Mouse (Mus musculus) kidney, embryonic 16.5 days (tissue): ENCODE results near the gene Ampd1. TPM values are rescaled to one million over a fixed set of nuclear protein-coding genes. Genes with fewer than 3 reads are reported as not detected.

ENCODE experiments used
- ATAC-seq: fragments of 200-750 bp; cut with Nextera tagmentation; 2 replicates; pipeline ENCODE4 v1.8.0; 2017; ENCODE audit warnings: moderate TSS enrichment; ENCODE audit not compliant: low FRiP score, low TSS enrichment
- H3K27ac ChIP-seq: fragments of 300-500 bp; sonication (generic); 2 replicates; pipeline ENCODE4 v1.5.1; 2014; ENCODE audit warnings: low read length
- H3K27me3 ChIP-seq: fragments of 300-500 bp; sonication (generic); 2 replicates; pipeline ENCODE4 v1.6.1; 2014; ENCODE audit warnings: low read length, control low read depth, mixed read lengths; ENCODE audit not compliant: insufficient read depth
- H3K36me3 ChIP-seq: fragments of 300-500 bp; sonication (generic); 2 replicates; pipeline ENCODE4 v1.6.1; 2014; ENCODE audit warnings: low read length, control low read depth, mixed read lengths; ENCODE audit not compliant: insufficient read depth
- H3K4me1 ChIP-seq: fragments of 300-500 bp; sonication (generic); 2 replicates; pipeline ENCODE4 v1.6.1; 2014; ENCODE audit warnings: low read length, control low read depth, mixed read lengths; ENCODE audit not compliant: insufficient read depth
- H3K4me2 ChIP-seq: fragments of 300-500 bp; sonication (generic); replicated peaks from 2 replicates; pipeline ENCODE4 v1.6.1; 2014; ENCODE audit warnings: low read depth, low read length
- H3K4me3 ChIP-seq: fragments of 300-500 bp; sonication (generic); 2 replicates; pipeline ENCODE4 v1.5.1; 2014; ENCODE audit warnings: mild to moderate bottlenecking, low read length
- H3K9ac ChIP-seq: fragments of 300-500 bp; sonication (generic); replicated peaks from 2 replicates; pipeline ENCODE4 v1.6.1; 2014; ENCODE audit warnings: low read length
- H3K9me3 ChIP-seq: fragments of 300-500 bp; sonication (generic); 2 replicates; pipeline ENCODE4 v1.6.1; 2016; ENCODE audit warnings: low read length, control low read depth
- WGBS: fragments of 180-500 bp; shearing (Covaris S2); extraction: QIAGEN DNeasy Blood & Tissue Kit; methylation state at CpG from one replicate; pipeline ENCODE4 v1.1.7; 2014; 5-methylcytosine and 5-hydroxymethylcytosine counted together
- polyA plus RNA-seq: library from polyadenylated mRNA; unstranded; fragments of >200 nt; fragmentation: Nextera tagmentation; extraction: Ambion mirVana; gene quantifications from 2 replicates; pipeline ENCODE4 v1.2.1, GENCODE M21; 2015

Gene Ampd1
- polyA plus RNA-seq, 1 experiment from 2014 or later: 0.69 TPM

DNA sequence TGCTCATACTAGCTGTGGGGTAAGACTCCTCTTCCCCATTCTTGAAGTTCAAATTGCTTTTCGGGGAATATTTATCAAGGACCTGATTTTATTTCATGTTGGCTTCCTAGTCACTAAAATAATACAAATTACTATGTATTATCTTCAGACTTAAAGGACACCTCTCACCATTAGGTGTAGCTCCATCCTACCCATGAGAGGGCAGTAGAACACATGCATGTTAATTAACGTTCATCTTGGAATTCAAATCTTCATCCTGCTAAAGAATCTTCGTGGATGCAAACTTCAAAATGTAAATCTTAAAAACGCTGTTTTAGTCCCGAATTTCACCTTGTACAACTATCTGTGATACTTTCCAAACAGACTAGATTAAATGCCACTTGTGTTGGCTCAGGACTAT is 27.4 kb downstream of the Ampd1 start:
- Histone ChIP-seq H3K9me3 (no peaks in the 10 kb centered on the region), H3K36me3 (no peaks in the 10 kb centered on the region), H3K4me3 (no peak overlapping the region), H3K4me1 (peaks cover 8% of the 10 kb centered on the region), H3K27me3 (peaks cover 2% of the 10 kb centered on the region; the same call in 1 of the 2 replicates), H3K9ac (no peak overlapping the region), H3K27ac (no peak overlapping the region), H3K4me2 (no peak overlapping the region)
- no peak for ATAC-seq
- 54% methylated on average over 5 of the region's 5 CpGs for WGBS

GRCm38 (mm10) chr3:103101909-103102308 is 28.1 kb downstream of the Ampd1 start:
- H3K4me1 ChIP-seq: peaks cover 8% of the 10 kb centered on the region
- H3K27ac ChIP-seq: no peak overlapping the region
- H3K36me3 ChIP-seq: no peaks in the 10 kb centered on the region
- H3K9ac ChIP-seq: peak overlapping the region; percentile 79
- H3K4me2 ChIP-seq: peak overlapping the region; percentile 96
- WGBS: under 1% methylated on average over 14 of the region's 14 CpGs
- peak overlapping the region; percentile 74 for H3K4me3 ChIP-seq
- H3K9me3 ChIP-seq: no peaks in the 10 kb centered on the region
- peaks cover 2% of the 10 kb centered on the region; the same call in 1 of the 2 replicates for H3K27me3 ChIP-seq
- peak; percentile 44; the same call in 1 of the 2 replicates for ATAC-seq

DNA sequence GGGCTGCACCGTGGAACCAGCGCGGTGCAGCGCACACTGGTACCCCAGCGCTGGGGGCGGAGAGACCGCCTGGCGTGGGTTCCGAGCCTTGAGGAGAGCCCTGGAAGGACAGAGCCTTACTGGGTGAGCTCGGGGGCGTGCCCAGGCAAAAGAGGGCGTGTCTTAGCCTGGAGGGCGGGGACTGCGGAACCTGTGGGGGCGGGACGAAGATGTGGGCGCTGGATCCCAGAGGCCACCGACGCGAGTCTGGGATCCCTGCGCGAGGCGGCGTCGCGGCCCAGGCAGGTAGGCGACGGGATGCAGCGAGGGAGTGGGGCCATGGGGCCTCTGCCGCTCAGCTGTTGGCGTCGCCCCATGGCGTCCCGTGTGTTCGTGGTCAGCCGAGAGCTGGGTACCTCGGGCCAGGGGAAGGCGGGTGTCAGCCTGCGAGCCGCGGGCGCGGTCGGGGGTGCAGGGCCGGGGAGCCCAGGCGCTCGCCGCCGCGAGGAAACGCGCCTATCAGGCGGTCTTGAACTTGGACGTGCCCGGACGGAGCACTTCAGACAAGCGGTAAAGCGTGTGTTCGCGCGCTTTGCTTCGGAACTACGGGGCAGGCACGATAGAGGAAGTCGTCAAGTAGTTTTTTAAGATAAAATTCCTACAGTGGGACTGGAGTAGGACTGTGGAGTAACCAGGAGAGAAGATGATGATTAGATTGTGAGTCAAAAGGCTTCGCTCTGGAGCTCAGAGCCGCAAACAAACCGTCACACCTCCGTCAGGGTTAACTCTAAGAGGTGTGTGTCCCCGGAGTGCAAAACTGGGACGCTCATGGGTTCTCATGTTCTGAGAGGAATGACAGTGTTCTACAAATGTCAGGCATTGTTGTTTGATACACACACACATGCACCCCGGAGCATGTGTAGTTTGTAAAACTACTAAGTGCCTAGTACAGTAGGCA is 28.9 kb downstream of the Ampd1 start, which contains the start of gene Dennd2c:
Gene Dennd2c, plus strand, starts transcription at position 151 of the 937 bp plus-strand sequence.
- Histone ChIP-seq H3K27ac (0 out of 2 replicates have a peak within 1 kb of the TSS, but pooled peaks have one; percentile 50), H3K4me1 (peaks cover 8% of the 10 kb centered on the region), H3K9ac (peak within 1 kb of the TSS; percentile 79), H3K36me3 (no peaks in the 10 kb centered on the region), H3K27me3 (peaks cover 2% of the 10 kb centered on the region; the same call in 1 of the 2 replicates), H3K9me3 (no peaks in the 10 kb centered on the region), H3K4me3 (peak within 1 kb of the TSS; percentile 74), H3K4me2 (peak within 1 kb of the TSS; percentile 96)
- peak; percentile 97 for ATAC-seq
- WGBS: under 1% methylated on average over 71 of the region's 72 CpGs

DNA sequence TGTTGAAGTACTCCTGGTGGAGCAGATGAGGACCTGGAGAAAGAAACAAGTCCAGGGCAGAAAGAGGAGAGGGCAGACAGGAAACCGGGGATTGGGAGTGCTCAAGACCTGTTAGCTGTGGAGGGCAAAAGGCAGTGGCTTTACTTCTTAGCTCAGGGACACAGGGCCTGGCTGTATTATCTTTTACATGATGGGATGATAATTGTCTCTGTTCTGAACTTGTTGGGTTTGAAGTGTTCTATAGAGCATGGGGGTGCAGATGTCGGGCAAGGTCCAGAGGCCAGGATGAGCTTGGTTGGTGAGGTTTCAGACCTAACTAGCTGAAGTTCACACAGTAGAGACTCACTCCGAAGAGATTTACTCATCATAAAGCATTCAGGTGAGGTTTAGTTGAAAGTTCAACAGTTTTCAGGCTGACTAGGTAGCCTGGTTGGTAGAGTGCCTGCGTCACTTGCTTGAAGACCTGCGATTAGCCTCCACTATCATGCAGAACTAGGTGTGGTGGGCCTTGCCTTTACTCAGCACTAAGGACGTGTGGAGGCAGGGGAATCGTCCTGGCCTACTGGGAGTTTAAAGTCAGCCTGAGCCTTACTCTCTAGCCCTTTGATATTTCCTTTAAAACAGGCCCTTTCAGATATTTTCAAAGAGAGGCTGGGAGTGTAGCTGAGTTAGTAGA is 33.9 kb downstream of the Ampd1 start:
- Histone ChIP-seq H3K9me3 (no peaks in the 10 kb centered on the region), H3K4me3 (no peak overlapping the region), H3K27ac (no peak overlapping the region), H3K36me3 (no peaks in the 10 kb centered on the region), H3K4me1 (no peaks in the 10 kb centered on the region), H3K4me2 (no peak overlapping the region), H3K9ac (no peak overlapping the region), H3K27me3 (no peaks in the 10 kb centered on the region)
- no peak for ATAC-seq
- 85% methylated on average over 7 of the region's 7 CpGs for whole genome bisulfite sequencing

DNA sequence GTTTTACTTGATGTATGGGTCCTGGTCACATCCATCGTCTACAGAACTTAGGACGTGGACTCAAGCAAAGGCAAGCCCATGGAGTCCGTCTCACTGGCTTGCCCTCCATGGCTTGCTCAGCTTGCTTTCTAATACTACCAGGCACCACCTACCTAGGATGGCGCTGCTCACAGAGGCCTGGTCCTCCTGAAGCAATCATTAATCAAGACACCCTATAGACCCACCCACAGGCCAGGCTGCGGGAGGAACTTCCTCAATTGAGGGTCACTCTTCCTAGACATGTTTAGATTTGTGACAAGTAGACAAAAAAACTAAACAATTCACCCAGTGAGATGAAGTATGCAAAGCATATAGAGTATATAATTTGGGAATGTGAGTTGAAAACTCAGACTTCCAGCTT is 38.4 kb downstream of the Ampd1 start:
- no peak overlapping the region for H3K27ac ChIP-seq
- no peaks in the 10 kb centered on the region for H3K27me3 ChIP-seq
- no peak overlapping the region for H3K4me2 ChIP-seq
- H3K9me3 ChIP-seq: no peaks in the 10 kb centered on the region
- ATAC-seq: no peak
- 71% methylated on average over 5 of the region's 5 CpGs for WGBS
- H3K9ac ChIP-seq: no peak overlapping the region
- H3K4me1 ChIP-seq: no peaks in the 10 kb centered on the region
- no peaks in the 10 kb centered on the region for H3K36me3 ChIP-seq
- no peak overlapping the region for H3K4me3 ChIP-seq

GRCm38 (mm10) chr3:103123636-103124035 is 49.8 kb downstream of the Ampd1 start:
- H3K4me1 ChIP-seq: peaks cover 4% of the 10 kb centered on the region; the same call in 1 of the 2 replicates
- H3K9me3 ChIP-seq: no peaks in the 10 kb centered on the region
- no peak for ATAC-seq
- H3K27me3 ChIP-seq: no peaks in the 10 kb centered on the region
- no peak overlapping the region for H3K4me3 ChIP-seq
- H3K36me3 ChIP-seq: no peaks in the 10 kb centered on the region
- H3K4me2 ChIP-seq: no peak overlapping the region
- H3K27ac ChIP-seq: no peak overlapping the region
- no peak overlapping the region for H3K9ac ChIP-seq
- WGBS: 81% methylated on average over 3 of the region's 3 CpGs

GRCm38 (mm10) chr3:103126138-103126537 is 52.3 kb downstream of the Ampd1 start:
- H3K4me2 ChIP-seq: no peak overlapping the region
- ATAC-seq: no peak
- no peak overlapping the region for H3K9ac ChIP-seq
- no peak overlapping the region for H3K27ac ChIP-seq
- H3K4me1 ChIP-seq: peaks cover 17% of the 10 kb centered on the region; the same call in 1 of the 2 replicates
- H3K27me3 ChIP-seq: no peaks in the 10 kb centered on the region
- no peak overlapping the region for H3K4me3 ChIP-seq
- 94% methylated on average over 3 of the region's 3 CpGs for WGBS
- no peaks in the 10 kb centered on the region for H3K9me3 ChIP-seq
- no peaks in the 10 kb centered on the region for H3K36me3 ChIP-seq

DNA sequence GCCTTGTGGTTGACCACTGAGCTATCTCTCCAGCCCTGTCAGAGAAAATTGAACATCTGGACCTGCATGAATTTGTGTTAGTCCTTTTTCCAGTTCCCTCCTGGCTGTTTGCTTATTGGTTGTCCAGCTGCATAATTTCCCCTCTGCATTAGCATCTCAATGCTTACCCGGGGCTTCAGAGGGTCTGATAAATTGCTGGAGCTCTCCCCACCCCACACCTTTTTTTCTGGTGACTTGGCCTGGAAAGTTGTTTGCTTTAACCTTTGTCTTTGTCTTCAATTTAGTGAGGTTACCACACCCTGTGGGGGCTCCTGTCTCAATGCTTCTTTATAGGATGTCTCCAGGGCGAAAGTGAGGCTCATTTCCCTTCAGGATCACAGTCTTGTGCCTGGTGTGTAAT is 53.4 kb downstream of the Ampd1 start:
- H3K4me2 ChIP-seq: no peak overlapping the region
- H3K4me1 ChIP-seq: peaks cover 22% of the 10 kb centered on the region; the same call in 1 of the 2 replicates
- H3K27me3 ChIP-seq: no peaks in the 10 kb centered on the region
- H3K27ac ChIP-seq: no peak overlapping the region
- no peaks in the 10 kb centered on the region for H3K9me3 ChIP-seq
- no peak overlapping the region for H3K9ac ChIP-seq
- WGBS: 37% methylated on average over 2 of the region's 2 CpGs
- ATAC-seq: no peak
- H3K4me3 ChIP-seq: no peak overlapping the region
- H3K36me3 ChIP-seq: no peaks in the 10 kb centered on the region

GRCm38 (mm10) chr3:103127721-103128120 is 53.9 kb downstream of the Ampd1 start:
- Histone ChIP-seq H3K4me1 (peaks cover 22% of the 10 kb centered on the region; the same call in 1 of the 2 replicates), H3K4me2 (no peak overlapping the region), H3K4me3 (no peak overlapping the region), H3K9ac (no peak overlapping the region), H3K9me3 (no peaks in the 10 kb centered on the region), H3K27ac (no peak overlapping the region), H3K36me3 (no peaks in the 10 kb centered on the region), H3K27me3 (no peaks in the 10 kb centered on the region)
- 56% methylated on average over 5 of the region's 5 CpGs for WGBS
- no peak for ATAC-seq
